Mouse (Mus musculus) neutrophil, adult 5-6 weeks (primary cell): ENCODE measurements around the gene Kiz. TPM values are rescaled to one million over a fixed set of nuclear protein-coding genes. Genes with fewer than 3 reads are reported as not detected.

Source experiments
- ATAC-seq: fragments of 151-379, 151-347 bp; 2 replicates; pipeline ENCODE4 v1.8.0; 2017; ENCODE audit warnings: mild to moderate bottlenecking, moderate TSS enrichment; ENCODE audit not compliant: insufficient number of reproducible peaks, poor library complexity, low FRiP score, severe bottlenecking; ENCODE audit errors: extremely low read depth
- total RNA-seq: library from RNA; stranded (forward); fragments of 200-1000 nt; gene quantifications from 2 replicates; pipeline ENCODE4 v1.2.3, GENCODE M21; 2017

Kiz gene
- 37.2 and 39.7 TPM in 2 replicates for total RNA-seq

DNA sequence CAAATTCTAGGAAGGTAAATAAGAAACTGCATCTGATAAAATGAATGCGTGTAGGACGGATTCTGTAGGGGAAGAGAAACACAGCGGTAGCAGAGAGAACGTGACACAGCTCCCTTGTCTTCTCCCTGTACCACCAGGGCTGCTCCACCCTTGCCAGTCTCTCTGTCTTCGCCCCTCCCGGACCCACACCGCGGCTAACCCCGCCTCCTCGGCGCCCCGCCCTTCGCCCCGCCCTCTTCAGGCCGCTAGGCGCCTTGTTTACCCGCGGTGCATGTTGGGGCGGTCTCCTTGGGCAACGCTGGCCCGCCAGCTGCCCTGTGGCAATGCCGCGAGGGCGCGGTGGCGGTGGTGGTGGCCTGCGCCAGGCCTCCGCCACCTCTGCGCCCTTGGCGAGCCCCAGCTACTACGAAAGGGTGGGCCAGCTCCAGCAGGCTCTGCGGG is at the start of gene Kiz:
Gene Kiz (plus strand): TSS at position 266 of the 441 bp plus-strand sequence.
- ATAC-seq: peak; percentile 97

- ATAC-seq: no peak
Measured at GRCm38 (mm10) chr2:146809706-146810256, 45.9 kb upstream of the Kiz start.

DNA sequence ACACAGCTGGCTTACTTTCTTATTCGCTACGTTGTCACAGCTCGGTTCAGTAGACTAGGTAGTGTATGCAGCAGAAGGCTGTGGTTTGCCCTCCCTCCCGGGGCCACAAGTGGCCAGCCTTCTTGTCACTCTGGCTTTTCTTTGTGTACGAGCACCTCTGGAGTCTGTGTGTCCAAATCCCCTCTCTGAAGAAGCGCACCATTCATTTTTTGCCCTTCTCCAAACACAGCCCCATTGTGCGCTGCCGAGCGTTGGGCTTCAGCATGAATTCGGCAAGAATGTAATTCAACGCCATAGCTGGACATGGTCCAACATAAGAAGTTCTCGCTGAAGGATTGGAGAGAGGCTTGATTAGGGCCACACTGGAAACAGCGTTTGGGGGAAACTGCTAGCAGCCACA is 45.0 kb upstream of the Kiz start:
- ATAC-seq: no peak

GRCm38 (mm10) chr2:146814978-146815377 is 40.7 kb upstream of the Kiz start:
- ATAC-seq: no peak

GRCm38 (mm10) chr2:146819065-146819464 is 36.6 kb upstream of the Kiz start:
- no peak for ATAC-seq

DNA sequence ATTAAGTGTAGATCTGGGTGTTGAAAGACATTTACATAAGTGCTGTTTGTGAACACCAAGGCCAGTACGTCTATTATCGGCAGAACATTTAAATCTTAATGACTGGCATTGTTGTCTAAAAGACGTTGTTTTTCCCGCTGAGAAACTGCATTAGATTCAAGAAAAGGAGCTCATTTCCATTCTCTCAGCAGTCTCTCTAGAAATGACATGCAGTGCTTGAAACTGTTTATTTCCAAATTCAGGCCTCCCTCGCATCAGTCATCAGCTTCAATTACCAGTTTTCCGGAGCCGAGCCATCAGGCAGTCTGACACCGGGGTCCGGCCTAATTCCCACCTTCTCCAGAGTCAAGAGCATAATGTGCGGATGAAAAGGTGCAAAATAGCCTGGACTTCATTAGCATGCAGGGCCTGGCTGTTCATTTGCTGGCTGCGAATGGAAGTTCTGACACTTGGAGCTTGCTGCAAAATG is 32.1 kb upstream of the Kiz start:
- ATAC-seq: no peak

GRCm38 (mm10) chr2:146824043-146824442 is 31.6 kb upstream of the Kiz start:
- ATAC-seq: no peak

DNA sequence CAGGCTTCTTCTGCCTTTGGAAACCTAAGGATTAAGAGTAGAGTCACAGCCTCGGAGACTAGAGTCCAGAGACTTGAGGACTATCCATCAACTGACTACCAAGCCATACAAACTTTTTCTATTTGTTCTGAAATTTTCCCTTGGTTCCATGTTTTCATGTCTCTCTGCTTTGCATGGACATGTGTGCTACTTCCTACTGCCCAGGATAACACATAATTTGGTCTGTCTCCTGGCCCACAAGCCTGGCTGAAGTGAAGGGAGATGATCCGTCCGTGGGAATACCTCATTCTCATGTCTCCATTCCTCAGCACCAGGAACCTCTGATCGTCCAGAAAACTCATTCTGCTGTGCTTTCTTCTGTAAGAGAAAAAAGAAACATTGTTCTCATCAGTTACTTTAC is 27.7 kb upstream of the Kiz start:
- ATAC-seq: no peak

GRCm38 (mm10) chr2:146833222-146834063 is 22.2 kb upstream of the Kiz start:
- no peak for ATAC-seq

- ATAC-seq: no peak
Measured at GRCm38 (mm10) chr2:146834064-146834313, 21.7 kb upstream of the Kiz start.

DNA sequence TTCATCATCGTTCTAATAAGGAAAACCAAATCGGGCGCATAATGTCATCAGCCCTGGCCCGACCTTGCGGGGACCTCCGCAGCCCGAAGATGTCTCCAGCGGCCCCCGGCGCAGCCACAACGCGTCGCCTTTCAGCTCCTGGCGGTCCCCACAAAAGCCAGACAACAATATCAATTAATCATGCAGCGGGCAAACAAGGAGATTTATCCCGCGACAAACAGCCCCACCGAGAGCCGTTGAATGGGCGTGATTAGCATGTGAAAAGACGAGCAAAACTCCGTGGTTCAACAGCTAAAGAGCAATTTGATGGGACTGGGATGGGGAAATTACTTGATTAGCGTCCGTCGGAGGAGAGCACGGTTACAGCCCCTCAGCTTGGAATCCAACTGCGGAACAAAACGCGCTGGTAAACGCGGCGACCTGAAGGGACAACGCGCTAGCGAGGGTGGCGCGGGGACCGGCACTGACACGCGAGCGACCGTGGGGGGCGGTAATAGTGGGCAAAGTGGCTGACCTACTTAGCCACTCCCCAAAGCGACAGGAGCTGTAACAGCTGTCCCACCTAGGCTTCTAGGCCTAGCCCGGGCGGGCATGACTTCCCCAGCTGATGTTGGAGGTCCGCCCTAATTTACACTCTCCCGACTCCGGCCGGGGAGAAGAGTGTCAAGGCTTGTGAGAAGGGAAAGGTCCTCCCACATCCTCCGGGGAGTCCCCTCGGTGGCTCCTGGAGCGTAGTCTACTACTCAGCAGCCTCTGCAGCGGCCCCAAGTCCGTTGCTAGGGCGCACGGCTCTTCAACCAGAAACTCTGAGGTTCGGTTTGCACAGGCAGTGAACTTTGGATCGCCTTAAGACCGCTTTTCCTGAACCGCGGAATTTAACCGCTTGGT is 21.1 kb upstream of the Kiz start:
- ATAC-seq: no peak

DNA sequence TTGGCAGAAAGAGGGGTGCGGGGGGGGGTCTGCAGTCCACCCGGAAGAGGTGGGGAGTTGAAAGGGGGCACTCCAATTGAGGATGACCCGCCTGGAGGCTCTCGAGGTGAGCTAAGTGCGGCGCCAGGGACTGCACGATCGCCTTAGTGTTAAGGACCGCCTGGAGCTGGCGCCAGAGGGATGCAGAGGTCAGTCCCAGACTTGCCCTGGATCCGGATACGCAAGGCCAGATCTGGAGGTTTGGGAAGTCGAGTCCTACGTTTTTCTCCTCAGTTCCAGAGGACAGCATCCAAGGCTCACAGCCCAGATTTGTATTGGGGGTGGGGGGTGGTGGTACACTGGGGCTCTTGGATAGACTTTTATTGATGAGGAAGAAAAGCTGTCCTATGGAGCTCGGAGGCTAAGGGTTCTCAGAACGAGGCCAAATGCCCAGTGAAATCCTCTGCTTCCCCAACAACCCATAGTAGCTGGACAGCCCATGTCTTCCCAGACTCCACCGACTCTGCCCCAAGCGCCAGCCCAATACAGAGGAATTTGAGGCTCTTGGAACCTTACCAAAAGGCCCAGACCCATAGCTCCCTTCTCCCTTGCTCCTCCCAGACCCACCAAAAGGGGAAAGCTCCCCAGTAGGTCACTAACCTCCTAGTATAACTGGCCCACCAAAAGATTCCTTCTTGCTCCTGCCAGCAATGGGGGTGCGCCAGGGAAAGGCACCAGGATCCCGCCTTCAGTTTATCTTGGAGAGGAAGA is 20.2 kb upstream of the Kiz start:
- no peak for ATAC-seq

DNA sequence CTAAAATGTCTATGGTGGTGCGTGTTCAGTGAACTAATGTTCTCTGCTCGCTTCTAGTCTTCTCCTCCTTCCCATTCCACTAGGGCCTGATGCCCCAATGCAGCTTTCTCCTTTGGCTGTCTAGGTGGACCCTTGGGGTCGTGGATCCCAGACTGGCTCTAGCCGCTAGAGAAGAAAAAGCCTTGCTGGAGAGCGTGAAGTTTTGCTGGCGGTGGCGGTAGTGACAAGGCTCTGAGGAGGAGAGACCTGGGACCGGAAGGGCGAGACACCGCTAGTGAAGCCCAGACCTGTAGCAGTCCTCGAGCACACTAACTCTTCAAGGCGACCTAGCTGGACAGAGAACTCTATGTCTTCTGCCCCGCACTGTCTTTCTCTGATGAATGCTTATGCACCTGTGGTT is 19.4 kb upstream of the Kiz start:
- ATAC-seq: no peak

- ATAC-seq: no peak
Measured at GRCm38 (mm10) chr2:146836871-146837550, 18.7 kb upstream of the Kiz start.

GRCm38 (mm10) chr2:146837653-146838052 is 18.0 kb upstream of the Kiz start:
- no peak for ATAC-seq

DNA sequence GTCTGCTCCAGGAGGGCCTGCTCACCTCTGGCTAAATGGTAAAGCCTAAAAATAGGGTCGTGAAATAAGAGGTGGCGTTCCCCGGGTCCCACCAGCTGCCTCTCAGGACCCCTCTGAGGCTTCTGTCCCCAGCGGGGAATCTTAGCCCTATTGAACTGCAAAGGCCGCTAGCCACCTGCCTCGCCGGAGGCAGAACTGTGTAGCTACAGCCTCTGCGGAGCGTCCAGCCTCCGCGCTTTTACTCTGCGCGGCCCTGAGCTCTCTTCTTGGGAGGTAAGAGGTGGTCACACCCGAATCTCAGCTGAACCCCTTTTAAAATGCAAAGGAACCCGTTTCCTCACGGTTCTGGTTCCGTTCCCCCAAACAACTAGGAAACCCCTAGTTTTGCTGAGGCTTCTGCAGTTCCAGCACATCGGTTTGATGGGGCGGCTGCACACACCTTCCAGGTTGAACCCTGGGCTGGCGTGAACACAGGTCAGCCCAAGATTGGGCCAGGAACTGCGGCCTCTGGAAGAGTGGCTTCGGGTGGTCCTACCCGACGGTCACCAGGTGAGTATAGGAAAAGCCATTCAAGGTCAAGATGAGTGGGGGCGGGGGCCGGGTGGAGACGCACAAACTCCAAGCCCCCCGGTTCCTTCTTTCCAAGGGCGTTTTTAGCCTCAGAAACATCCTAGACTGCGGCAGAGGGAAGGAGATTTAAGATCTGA is 16.9 kb upstream of the Kiz start:
- no peak for ATAC-seq

GRCm38 (mm10) chr2:146839303-146840030 is 16.2 kb upstream of the Kiz start:
- no peak for ATAC-seq
